Mouse (Mus musculus) gastrocnemius, adult 18-20 months (tissue): ENCODE results near the gene P4ha3. TPM values are rescaled to one million over a fixed set of nuclear protein-coding genes. Genes with fewer than 3 reads are reported as not detected.
"Not testable (repeated sequence)": the region's sequence is repeated elsewhere in the genome, so short reads cannot be mapped to it uniquely, and the experiment has no call there.

Experiments
- DNase-seq: peaks from one replicate; pipeline ENCODE4 v3.0.0; 2021; ENCODE audit warnings: low spot score
- long read RNA-seq, 2 experiments: library from polyadenylated mRNA; stranded (forward); transcript quantifications; one replicate each; pipeline ENCODE4 v2.0.0; 2021
- total RNA-seq, 2 experiments: library from RNA; stranded (reverse); gene quantifications; 2 replicates each; pipeline ENCODE4 v1.2.3; 2021

P4ha3 gene
- total RNA-seq: under 1 TPM; 0.11 to 0.14 TPM
- long read RNA-seq, experiment 1: 0 reads
- long read RNA-seq, experiment 2: 0 reads

GRCm38 (mm10) chr7:100285383-100285782 lies at the start of gene P4ha3:
Gene P4ha3 (plus strand): TSS chr7:100285520.
- DNase-seq: no peak

- DNase-seq: no peak
These were observed 47.0 kb upstream of the P4ha3 start for GRCm38 (mm10) chr7:100238271-100238670.

- no peak for DNase-seq
These were observed 44.7 kb upstream of the P4ha3 start for GRCm38 (mm10) chr7:100240601-100241000.

GRCm38 (mm10) chr7:100243007-100243406 lies 42.3 kb upstream of the P4ha3 start:
- DNase-seq: no peak

GRCm38 (mm10) chr7:100244225-100244624 lies 41.1 kb upstream of the P4ha3 start:
- DNase-seq: no peak

- DNase-seq: peak; percentile 52
These were observed 40.1 kb upstream of the P4ha3 start for GRCm38 (mm10) chr7:100245176-100245575.

- no peak for DNase-seq
These were observed 34.7 kb upstream of the P4ha3 start for GRCm38 (mm10) chr7:100250667-100251066.

- no peak for DNase-seq
These were observed 23.0 kb upstream of the P4ha3 start for GRCm38 (mm10) chr7:100262350-100262749.

- DNase-seq: not testable (repeated sequence)
These were observed 20.4 kb upstream of the P4ha3 start for GRCm38 (mm10) chr7:100264934-100265333.

GRCm38 (mm10) chr7:100272369-100272768 lies 13.0 kb upstream of the P4ha3 start:
- DNase-seq: no peak

- no peak for DNase-seq
These were observed 10.8 kb upstream of the P4ha3 start for GRCm38 (mm10) chr7:100274507-100274906.

- no peak for DNase-seq
These were observed 8.9 kb upstream of the P4ha3 start for GRCm38 (mm10) chr7:100276397-100276796.

- DNase-seq: peak; percentile 57
These were observed 5.5 kb upstream of the P4ha3 start for GRCm38 (mm10) chr7:100279803-100280202.

- no peak for DNase-seq
These were observed 3.7 kb upstream of the P4ha3 start for GRCm38 (mm10) chr7:100281596-100281995.

GRCm38 (mm10) chr7:100283298-100283697 lies 2.0 kb upstream of the P4ha3 start:
- no peak for DNase-seq

- peak; percentile 13 for DNase-seq
These were observed 2.6 kb downstream of the P4ha3 start for GRCm38 (mm10) chr7:100287748-100288578.

GRCm38 (mm10) chr7:100288622-100289021 lies 3.3 kb downstream of the P4ha3 start:
- DNase-seq: peak; percentile 36

GRCm38 (mm10) chr7:100293546-100293945 lies 8.2 kb downstream of the P4ha3 start:
- no peak for DNase-seq

GRCm38 (mm10) chr7:100295745-100296144 lies 10.4 kb downstream of the P4ha3 start:
- DNase-seq: no peak

- no peak for DNase-seq
These were observed 11.4 kb downstream of the P4ha3 start for GRCm38 (mm10) chr7:100296699-100297098.

- no peak for DNase-seq
These were observed 13.7 kb downstream of the P4ha3 start for GRCm38 (mm10) chr7:100298861-100299510.

GRCm38 (mm10) chr7:100301390-100301789 lies 16.1 kb downstream of the P4ha3 start:
- DNase-seq: no peak

- DNase-seq: peak; percentile 22
These were observed 17.0 kb downstream of the P4ha3 start for GRCm38 (mm10) chr7:100302316-100302715.
